Mouse (Mus musculus): Measurements from ENCODE around the gene Nup153. TPM values are rescaled to one million over a fixed set of nuclear protein-coding genes. Genes with fewer than 3 reads are reported as not detected.

Nup153 gene
- polyA plus RNA-seq (2012; rRNA removed) = 63.8 and 70.8 TPM in 2 replicates

DNA sequence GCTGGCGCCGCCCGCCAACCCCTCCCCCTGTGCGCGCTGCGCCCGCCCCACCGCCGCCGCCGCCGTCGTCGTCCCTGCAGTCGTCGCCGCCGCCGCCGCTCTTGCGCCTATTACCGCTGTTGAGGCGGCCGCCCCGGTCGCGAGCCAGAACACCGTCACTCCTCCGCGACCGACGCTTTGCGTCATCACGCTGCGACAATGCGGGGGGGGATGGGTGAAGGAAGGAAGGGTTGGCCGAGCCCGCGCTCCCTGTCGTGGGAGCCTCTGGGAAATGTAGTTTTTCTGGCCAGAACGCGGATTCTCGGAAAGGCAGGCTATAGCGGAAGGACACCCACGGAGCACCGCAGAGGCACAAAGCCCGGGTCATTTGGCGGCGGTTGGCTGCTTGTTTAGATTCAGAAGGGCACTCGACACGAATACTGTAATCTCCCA, at the start of gene Nup153:
Gene Nup153, minus strand, starts transcription at position 104 of the 432 bp plus-strand sequence.
- under 1% methylated on average over 50 of the region's 51 CpGs for WGBS
- Histone ChIP-seq H3K27ac (ENCODE audit: insufficient read depth, low read length) (peak within 1 kb of the TSS; percentile 93), H3K4me1 (ENCODE audit: control insufficient read depth, insufficient read depth, insufficient read length) (peaks cover 2% of the 10 kb centered on the region; the same call in 1 of the 2 replicates), H3K27me3 (ENCODE audit: control insufficient read depth, insufficient read depth, low read length) (no peaks in the 10 kb centered on the region), H3K4me3 (ENCODE audit: extremely low read depth, insufficient read depth, insufficient read length) (peak within 1 kb of the TSS; percentile 85), H3K36me3 (ENCODE audit: control insufficient read depth, insufficient read depth, low read length) (no peaks in the 10 kb centered on the region)
- DNase-seq (ENCODE audit: low read depth in 1 of 2, low spot score in 2 of 2) = peak; percentile 96 to 99
- TF ChIP-seq POLR2A (IDR thresholded peaks at IDR 0.05; ENCODE audit: low read depth, low read length) (peak; percentile 30), CTCF (IDR thresholded peaks at IDR 0.05; ENCODE audit: extremely low read depth, insufficient read depth, insufficient read length, insufficient replicate concordance) (no peak)

DNA sequence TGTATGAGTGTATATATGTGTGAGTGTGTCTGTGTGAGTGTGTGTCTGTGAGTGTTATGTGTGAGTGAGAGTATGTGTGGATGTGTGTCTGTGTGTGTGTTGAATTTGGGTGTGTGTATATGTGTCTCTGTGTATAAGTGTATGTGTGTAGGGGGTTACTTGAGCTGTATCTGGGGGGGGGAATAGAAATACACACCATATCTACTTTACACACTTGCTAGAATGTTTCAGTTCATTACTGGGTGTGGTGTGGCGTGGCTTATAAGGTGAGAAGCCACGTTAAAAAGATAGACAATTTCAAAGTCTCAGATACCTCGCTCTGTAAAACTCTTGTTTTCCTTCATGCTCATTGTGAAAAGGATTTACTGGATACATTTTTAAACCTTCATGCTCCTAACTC, 49.7 kb upstream of the Nup153 start:
- Histone ChIP-seq H3K36me3 (ENCODE audit: control insufficient read depth, insufficient read depth, low read length) (no peaks in the 10 kb centered on the region), H3K4me3 (ENCODE audit: extremely low read depth, insufficient read depth, insufficient read length) (no peak overlapping the region), H3K27me3 (ENCODE audit: control insufficient read depth, insufficient read depth, low read length) (no peaks in the 10 kb centered on the region), H3K27ac (ENCODE audit: insufficient read depth, low read length) (no peak overlapping the region), H3K4me1 (ENCODE audit: control insufficient read depth, insufficient read depth, insufficient read length) (no peaks in the 10 kb centered on the region)
- no peak for DNase-seq (ENCODE audit: low read depth in 1 of 2, low spot score in 2 of 2)
- TF ChIP-seq POLR2A (IDR thresholded peaks at IDR 0.05; ENCODE audit: low read depth, low read length) (no peak), CTCF (IDR thresholded peaks at IDR 0.05; ENCODE audit: extremely low read depth, insufficient read depth, insufficient read length, insufficient replicate concordance) (no peak)
- WGBS = 77% methylated on average over 3 of the region's 3 CpGs

DNA sequence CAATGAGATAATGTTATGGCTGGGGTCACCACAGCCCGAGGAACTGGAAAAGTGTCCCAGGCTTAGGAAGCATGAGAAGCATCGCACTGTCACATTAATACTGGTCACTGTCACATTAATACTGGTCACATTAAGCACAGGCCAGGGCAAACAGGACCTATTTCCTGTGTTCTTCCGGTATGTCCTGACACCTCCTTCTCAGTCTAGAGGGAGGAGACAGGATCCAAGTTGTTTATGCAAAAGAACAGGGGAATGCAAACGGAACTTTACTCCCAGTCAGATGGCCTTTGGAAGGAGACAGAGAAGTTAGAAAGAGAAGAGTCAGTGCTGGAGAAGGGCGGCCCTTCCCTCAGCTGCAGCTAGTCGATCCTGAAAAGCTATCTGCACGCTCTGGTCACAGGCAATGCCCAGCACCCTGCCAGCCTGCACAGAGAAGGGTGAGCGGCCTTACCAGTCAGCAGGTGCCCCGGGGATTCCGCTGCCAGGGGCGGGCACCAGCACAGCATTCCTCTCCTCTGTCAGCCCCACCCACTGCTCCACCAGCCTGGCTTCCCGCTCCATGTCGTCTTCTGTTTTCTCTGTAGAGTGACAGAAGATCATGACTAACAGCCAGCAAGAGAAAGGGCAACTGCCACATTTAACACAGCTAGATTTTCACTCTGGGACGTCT, 49.0 kb upstream of the Nup153 start:
- Histone ChIP-seq H3K27me3 (ENCODE audit: control insufficient read depth, insufficient read depth, low read length) (no peaks in the 10 kb centered on the region), H3K36me3 (ENCODE audit: control insufficient read depth, insufficient read depth, low read length) (no peaks in the 10 kb centered on the region), H3K4me3 (ENCODE audit: extremely low read depth, insufficient read depth, insufficient read length) (no peak overlapping the region), H3K4me1 (ENCODE audit: control insufficient read depth, insufficient read depth, insufficient read length) (no peaks in the 10 kb centered on the region), H3K27ac (ENCODE audit: insufficient read depth, low read length) (no peak overlapping the region)
- no peak for TF ChIP-seq CTCF (IDR thresholded peaks at IDR 0.05; ENCODE audit: extremely low read depth, insufficient read depth, insufficient read length, insufficient replicate concordance)
- TF ChIP-seq POLR2A (IDR thresholded peaks at IDR 0.05; ENCODE audit: low read depth, low read length) = no peak
- no peak for DNase-seq (ENCODE audit: low read depth in 1 of 2, low spot score in 2 of 2)
- 86% methylated on average over 14 of the region's 14 CpGs for WGBS

DNA sequence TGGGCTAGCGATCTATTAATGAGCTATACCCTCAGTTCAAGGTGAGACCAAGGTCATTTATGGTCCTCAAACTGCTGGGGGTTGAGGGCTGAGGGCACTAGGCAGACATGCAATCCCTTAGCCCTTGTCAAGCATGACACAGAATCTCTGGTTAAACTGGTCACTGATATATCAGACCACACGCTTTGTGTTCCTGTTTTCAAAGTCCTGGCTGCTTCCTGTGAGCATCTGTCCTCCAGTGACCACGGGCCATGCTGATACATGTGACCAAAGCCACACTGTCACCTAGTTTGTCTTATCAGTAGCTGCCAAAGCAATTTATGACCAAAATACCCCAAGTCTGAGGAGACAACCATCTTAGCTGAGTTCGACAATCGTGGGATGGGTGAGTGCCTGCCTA, 47.3 kb upstream of the Nup153 start:
- no peaks in the 10 kb centered on the region for H3K27me3 ChIP-seq (ENCODE audit: control insufficient read depth, insufficient read depth, low read length)
- H3K36me3 ChIP-seq (ENCODE audit: control insufficient read depth, insufficient read depth, low read length) = no peaks in the 10 kb centered on the region
- WGBS = 69% methylated on average over 5 of the region's 5 CpGs
- TF ChIP-seq CTCF (IDR thresholded peaks at IDR 0.05; ENCODE audit: extremely low read depth, insufficient read depth, insufficient read length, insufficient replicate concordance) (no peak), POLR2A (IDR thresholded peaks at IDR 0.05; ENCODE audit: low read depth, low read length) (no peak)
- no peaks in the 10 kb centered on the region for H3K4me1 ChIP-seq (ENCODE audit: control insufficient read depth, insufficient read depth, insufficient read length)
- no peak overlapping the region for H3K4me3 ChIP-seq (ENCODE audit: extremely low read depth, insufficient read depth, insufficient read length)
- no peak for DNase-seq (ENCODE audit: low read depth in 1 of 2, low spot score in 2 of 2)
- no peak overlapping the region for H3K27ac ChIP-seq (ENCODE audit: insufficient read depth, low read length)

DNA sequence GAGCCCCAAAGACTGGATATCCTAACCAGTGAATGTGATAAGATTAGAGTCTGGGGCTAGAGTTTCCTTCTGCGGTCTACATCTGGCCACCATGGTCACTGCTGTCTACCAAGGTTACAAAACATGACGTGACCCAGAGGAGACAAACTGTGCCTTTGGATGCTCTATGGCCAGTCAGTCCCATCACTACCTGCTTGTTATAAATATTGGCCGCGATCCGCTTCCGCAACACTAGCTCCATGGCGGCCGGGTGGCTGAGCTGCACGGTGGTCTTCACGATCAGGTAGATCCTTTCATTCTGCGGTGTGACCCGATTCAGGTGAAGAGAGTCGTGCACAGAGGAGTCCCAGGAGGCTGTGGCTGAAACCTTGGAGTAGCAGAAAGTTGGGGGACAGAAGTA, 44.8 kb upstream of the Nup153 start:
- Histone ChIP-seq H3K4me3 (ENCODE audit: extremely low read depth, insufficient read depth, insufficient read length) (no peak overlapping the region), H3K27me3 (ENCODE audit: control insufficient read depth, insufficient read depth, low read length) (no peaks in the 10 kb centered on the region), H3K36me3 (ENCODE audit: control insufficient read depth, insufficient read depth, low read length) (no peaks in the 10 kb centered on the region; the same call in 1 of the 2 replicates), H3K4me1 (ENCODE audit: control insufficient read depth, insufficient read depth, insufficient read length) (no peaks in the 10 kb centered on the region), H3K27ac (ENCODE audit: insufficient read depth, low read length) (no peak overlapping the region)
- 98% methylated on average over 13 of the region's 13 CpGs for WGBS
- TF ChIP-seq POLR2A (IDR thresholded peaks at IDR 0.05; ENCODE audit: low read depth, low read length) (no peak), CTCF (IDR thresholded peaks at IDR 0.05; ENCODE audit: extremely low read depth, insufficient read depth, insufficient read length, insufficient replicate concordance) (no peak)
- DNase-seq (ENCODE audit: low read depth in 1 of 2, low spot score in 2 of 2) = no peak

DNA sequence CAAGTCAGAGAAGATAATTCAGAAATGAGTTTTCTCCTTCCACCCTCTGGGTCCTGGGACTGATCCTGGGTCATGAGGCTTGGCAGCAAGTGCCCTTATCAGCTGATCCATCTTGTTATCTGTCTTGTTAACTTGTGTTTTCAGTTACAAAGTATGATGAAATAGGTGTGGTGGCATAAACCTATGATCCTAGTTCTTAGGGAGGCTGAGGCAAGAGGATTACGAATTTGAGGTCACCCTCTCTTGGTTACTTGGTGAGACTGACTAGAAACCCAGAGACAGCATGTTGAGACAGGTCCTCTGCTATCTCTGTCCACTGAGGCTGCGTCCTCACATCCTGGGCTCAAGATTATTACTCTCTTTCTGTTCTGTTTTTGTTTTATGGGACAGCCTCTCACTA, 37.6 kb upstream of the Nup153 start:
- Histone ChIP-seq H3K27me3 (ENCODE audit: control insufficient read depth, insufficient read depth, low read length) (no peaks in the 10 kb centered on the region), H3K27ac (ENCODE audit: insufficient read depth, low read length) (no peak overlapping the region), H3K4me1 (ENCODE audit: control insufficient read depth, insufficient read depth, insufficient read length) (no peaks in the 10 kb centered on the region), H3K4me3 (ENCODE audit: extremely low read depth, insufficient read depth, insufficient read length) (no peak overlapping the region), H3K36me3 (ENCODE audit: control insufficient read depth, insufficient read depth, low read length) (no peaks in the 10 kb centered on the region; the same call in 1 of the 2 replicates)
- 87% methylated on average over 2 of the region's 2 CpGs for WGBS
- no peak for TF ChIP-seq POLR2A (IDR thresholded peaks at IDR 0.05; ENCODE audit: low read depth, low read length)
- TF ChIP-seq CTCF (IDR thresholded peaks at IDR 0.05; ENCODE audit: extremely low read depth, insufficient read depth, insufficient read length, insufficient replicate concordance) = no peak
- no peak for DNase-seq (ENCODE audit: low read depth in 1 of 2, low spot score in 2 of 2)

DNA sequence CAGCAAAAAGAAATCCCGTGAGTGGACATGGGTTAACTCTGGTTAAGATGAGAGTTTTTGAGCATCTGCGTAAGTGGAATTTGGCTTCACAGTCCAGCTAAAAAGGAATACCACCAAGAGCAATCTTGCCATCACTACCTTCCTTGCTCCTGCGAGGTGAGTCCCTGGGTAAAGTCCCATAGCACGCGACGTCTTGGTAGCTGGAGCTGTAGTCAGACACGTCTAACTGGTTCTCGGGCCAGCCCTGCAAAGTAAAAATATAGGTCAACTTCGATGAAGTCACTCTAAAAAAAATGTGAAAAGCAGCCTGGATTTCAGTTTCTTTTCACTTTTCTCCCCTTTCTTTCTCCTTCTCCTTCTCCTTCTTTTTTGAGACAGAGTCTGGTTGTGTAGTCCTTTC, 35.5 kb upstream of the Nup153 start:
- Histone ChIP-seq H3K36me3 (ENCODE audit: control insufficient read depth, insufficient read depth, low read length) (no peaks in the 10 kb centered on the region), H3K4me1 (ENCODE audit: control insufficient read depth, insufficient read depth, insufficient read length) (no peaks in the 10 kb centered on the region; the same call in 1 of the 2 replicates), H3K27me3 (ENCODE audit: control insufficient read depth, insufficient read depth, low read length) (no peaks in the 10 kb centered on the region), H3K27ac (ENCODE audit: insufficient read depth, low read length) (no peak overlapping the region), H3K4me3 (ENCODE audit: extremely low read depth, insufficient read depth, insufficient read length) (no peak overlapping the region)
- TF ChIP-seq POLR2A (IDR thresholded peaks at IDR 0.05; ENCODE audit: low read depth, low read length) = no peak
- TF ChIP-seq CTCF (IDR thresholded peaks at IDR 0.05; ENCODE audit: extremely low read depth, insufficient read depth, insufficient read length, insufficient replicate concordance) = no peak
- no peak for DNase-seq (ENCODE audit: low read depth in 1 of 2, low spot score in 2 of 2)
- WGBS = 95% methylated on average over 9 of the region's 9 CpGs

All from spleen, adult 2 months (tissue).